Mouse (Mus musculus) bone marrow, adult 2 months (tissue): ENCODE data around the gene Mslnl.

Experiments used
- CTCF ChIP-seq: fragments of 200-500 bp; IDR thresholded peaks from 2 replicates; pipeline ENCODE4 v1.5.1; 2011; ENCODE audit warnings: low read length, control low read depth; ENCODE audit not compliant: control insufficient read depth, insufficient read depth
- POLR2A ChIP-seq: fragments of 200-500 bp; IDR thresholded peaks from 2 replicates; pipeline ENCODE4 v1.6.1; 2011; ENCODE audit warnings: low read depth, mild to moderate bottlenecking, control low read depth, low read length, borderline replicate concordance; ENCODE audit not compliant: control insufficient read depth

DNA sequence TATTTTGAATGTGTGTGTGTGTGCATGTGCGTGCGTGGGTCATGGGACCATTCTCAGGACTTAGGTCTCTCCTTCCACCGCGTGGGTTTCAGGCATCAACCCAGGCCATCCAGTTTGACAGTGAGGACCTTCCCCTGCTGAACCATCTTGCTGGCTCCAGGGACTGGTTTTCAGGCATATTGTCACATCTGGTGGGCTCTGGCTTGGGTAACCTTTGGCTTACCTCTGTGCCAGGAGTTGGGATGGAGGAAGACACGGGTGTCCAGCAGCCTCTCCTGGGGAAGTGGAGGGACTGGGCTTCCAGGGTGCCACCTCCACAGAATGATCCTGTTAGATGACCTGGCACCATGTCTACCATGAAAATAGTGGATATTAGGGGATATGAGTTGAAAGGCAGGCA is 42.1 kb downstream of the Mslnl start:
- no peak for TF ChIP-seq CTCF
- TF ChIP-seq POLR2A = no peak
